Mouse (Mus musculus) liver, embryonic 14.5 days (tissue): ENCODE measurements around the gene Orai1. TPM values are rescaled to one million over a fixed set of nuclear protein-coding genes. Genes with fewer than 3 reads are reported as not detected.
A peak's percentile ranks its signal among the peaks of the same experiment; 100 is the strongest.

ENCODE experiments used
- ATAC-seq: fragments of 200-750 bp; cut with Nextera tagmentation; 2 replicates; pipeline ENCODE4 v1.8.0; 2017; ENCODE audit warnings: moderate number of reproducible peaks, mild to moderate bottlenecking, moderate library complexity; ENCODE audit not compliant: insufficient read depth
- DNase-seq, 3 experiments: peaks; one replicate each; pipeline ENCODE4 v3.0.0-alpha.2; 2012 to 2013; ENCODE audit warnings: low read depth in 3 of 3, low spot score in 3 of 3
- H3K27ac ChIP-seq: fragments of 300-500 bp; sonication (generic); 2 replicates; pipeline ENCODE4 v1.5.1; 2014; ENCODE audit warnings: moderate library complexity, mild to moderate bottlenecking, control low read depth, inconsistent platforms
- H3K27me3 ChIP-seq: fragments of 300-500 bp; sonication (generic); 2 replicates; pipeline ENCODE4 v1.6.1; 2014; ENCODE audit warnings: mild to moderate bottlenecking, low read length, moderate library complexity; ENCODE audit not compliant: control insufficient read depth, insufficient read depth
- H3K36me3 ChIP-seq: fragments of 300-500 bp; sonication (generic); replicated peaks from 2 replicates; pipeline ENCODE4 v1.6.1; 2014; ENCODE audit warnings: low read depth; ENCODE audit not compliant: control insufficient read depth, insufficient read depth
- H3K4me1 ChIP-seq, 2 experiments: fragments of 200-500 bp in 1 of 2; fragments of 300-500 bp in 1 of 2; sonication (generic) in 1 of 2; replicated peaks; 2 replicates each; pipeline ENCODE4 v1.6.1; 2012 to 2014; ENCODE audit warnings: antibody characterized with exemption in 1 of 2, inconsistent platforms in 1 of 2, low read length in 1 of 2; ENCODE audit not compliant: control insufficient read depth in 2 of 2, insufficient read depth in 2 of 2
- H3K4me2 ChIP-seq: fragments of 300-500 bp; sonication (generic); 2 replicates; pipeline ENCODE4 v1.6.1; 2014; ENCODE audit warnings: low read depth, mild to moderate bottlenecking, control low read depth, moderate library complexity
- H3K4me3 ChIP-seq, 2 experiments: fragments of 200-500 bp in 1 of 2; fragments of 300-500 bp in 1 of 2; sonication (generic) in 1 of 2; 2 replicates each; pipeline ENCODE4 v1.5.1; 2012 to 2014; ENCODE audit warnings: low read depth in 2 of 2, low read length in 2 of 2, mild to moderate bottlenecking in 2 of 2, control low read depth in 1 of 2, inconsistent platforms in 1 of 2, moderate library complexity in 1 of 2; ENCODE audit not compliant: insufficient read depth in 1 of 2
- H3K9ac ChIP-seq: fragments of 300-500 bp; sonication (generic); replicated peaks from 2 replicates; pipeline ENCODE4 v1.6.1; 2014; ENCODE audit warnings: mild to moderate bottlenecking, control low read depth, moderate library complexity
- H3K9me3 ChIP-seq: fragments of 300-500 bp; sonication (generic); 2 replicates; pipeline ENCODE4 v1.6.1; 2016; ENCODE audit warnings: low read length, mixed read lengths; ENCODE audit not compliant: control insufficient read depth
- CTCF ChIP-seq: IDR thresholded peaks from 2 replicates; pipeline ENCODE4 v1.5.1; 2016; ENCODE audit warnings: antibody characterized with exemption, low read depth, control low read depth
- EP300 ChIP-seq: IDR thresholded peaks from 2 replicates; pipeline ENCODE4 v1.6.1; 2016; ENCODE audit warnings: antibody characterized with exemption, low read depth
- WGBS: fragments of 180-500 bp; shearing (Covaris S2); extraction: QIAGEN DNeasy Blood & Tissue Kit; methylation state at CpG from one replicate; pipeline ENCODE4 v1.1.7; 2014; ENCODE audit not compliant: insufficient replicate concordance; 5-methylcytosine and 5-hydroxymethylcytosine counted together
- polyA plus RNA-seq, 2 experiments: library from polyadenylated mRNA; depleted of rRNA in 1 of 2; stranded (reverse) in 1 of 2; unstranded in 1 of 2; fragments of >200 nt; fragmentation: Nextera tagmentation in 1 of 2; extraction: Ambion mirVana in 1 of 2; gene quantifications; 2 replicates each; pipeline versions ENCODE4 v1.2.1 to v1.2.3; 2012 to 2014

The Orai1 gene
- polyA plus RNA-seq, 2 experiments = 6.3 to 7.4 TPM

DNA sequence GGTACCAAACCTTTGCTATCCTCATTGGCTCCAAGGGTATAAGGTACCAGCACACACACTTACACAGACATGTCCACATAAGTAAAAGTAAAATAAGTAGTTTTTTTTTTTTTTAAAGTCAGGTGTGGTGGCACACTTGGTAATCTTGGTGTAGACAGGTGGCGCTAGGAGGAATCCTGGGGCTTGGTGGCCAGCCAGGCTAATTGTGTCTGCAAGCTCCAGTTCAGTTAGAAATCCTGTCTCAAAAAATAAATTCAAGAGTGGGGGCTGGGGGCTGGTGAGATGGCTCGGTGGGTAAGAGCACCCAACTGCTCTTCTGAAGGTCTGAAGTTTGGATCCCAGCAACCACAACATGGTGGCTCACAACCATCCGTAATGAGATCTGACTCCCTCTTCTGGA is 48.3 kb downstream of the Orai1 start:
- H3K27ac ChIP-seq = no peak overlapping the region
- H3K4me2 ChIP-seq = no peak overlapping the region
- no peak for TF ChIP-seq EP300
- no peak for TF ChIP-seq CTCF
- no peaks in the 10 kb centered on the region for H3K27me3 ChIP-seq
- H3K4me3 ChIP-seq = no peak overlapping the region
- DNase-seq (no peak), ATAC-seq (no peak)
- peaks cover 15 to 16% of the 10 kb centered on the region in 2 experiments for H3K4me1 ChIP-seq
- no peak overlapping the region for H3K9ac ChIP-seq
- no peaks in the 10 kb centered on the region for H3K9me3 ChIP-seq
- H3K36me3 ChIP-seq = no peaks in the 10 kb centered on the region
- 81% methylated on average over 3 of the region's 3 CpGs for WGBS

DNA sequence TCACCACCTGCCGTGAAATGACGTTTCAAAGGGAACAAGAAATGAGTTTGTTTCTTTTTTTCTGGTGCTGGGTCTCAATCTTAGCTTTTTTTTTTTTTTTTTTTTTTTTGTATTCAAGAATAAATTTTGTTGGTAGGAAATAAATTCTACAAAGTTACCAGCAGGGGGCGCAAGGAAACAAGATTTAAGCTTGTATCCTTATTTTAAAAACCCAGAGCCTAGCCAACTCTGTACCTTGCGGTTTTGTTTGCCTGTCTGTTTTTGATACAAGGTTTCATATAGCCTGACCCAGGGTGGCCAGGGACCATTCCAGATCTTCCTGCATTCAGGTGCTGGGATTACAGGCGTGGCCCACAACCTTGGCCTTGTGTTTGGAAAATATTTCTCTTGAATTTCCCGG is 49.3 kb downstream of the Orai1 start:
- no peak overlapping the region for H3K4me2 ChIP-seq
- TF ChIP-seq CTCF (peak; percentile 59), EP300 (no peak)
- DNase-seq = peak; percentile 72 to 75 (median 72)
- WGBS = 28% methylated on average over 6 of the region's 6 CpGs
- no peak overlapping the region for H3K27ac ChIP-seq
- no peak for ATAC-seq
- H3K36me3 ChIP-seq = no peaks in the 10 kb centered on the region
- no peaks in the 10 kb centered on the region for H3K27me3 ChIP-seq
- no peak overlapping the region for H3K4me3 ChIP-seq
- peaks cover 6 to 9% of the 10 kb centered on the region in 2 experiments; a peak in 3 of 4 replicates for H3K4me1 ChIP-seq
- no peaks in the 10 kb centered on the region for H3K9me3 ChIP-seq
- H3K9ac ChIP-seq = no peak overlapping the region

DNA sequence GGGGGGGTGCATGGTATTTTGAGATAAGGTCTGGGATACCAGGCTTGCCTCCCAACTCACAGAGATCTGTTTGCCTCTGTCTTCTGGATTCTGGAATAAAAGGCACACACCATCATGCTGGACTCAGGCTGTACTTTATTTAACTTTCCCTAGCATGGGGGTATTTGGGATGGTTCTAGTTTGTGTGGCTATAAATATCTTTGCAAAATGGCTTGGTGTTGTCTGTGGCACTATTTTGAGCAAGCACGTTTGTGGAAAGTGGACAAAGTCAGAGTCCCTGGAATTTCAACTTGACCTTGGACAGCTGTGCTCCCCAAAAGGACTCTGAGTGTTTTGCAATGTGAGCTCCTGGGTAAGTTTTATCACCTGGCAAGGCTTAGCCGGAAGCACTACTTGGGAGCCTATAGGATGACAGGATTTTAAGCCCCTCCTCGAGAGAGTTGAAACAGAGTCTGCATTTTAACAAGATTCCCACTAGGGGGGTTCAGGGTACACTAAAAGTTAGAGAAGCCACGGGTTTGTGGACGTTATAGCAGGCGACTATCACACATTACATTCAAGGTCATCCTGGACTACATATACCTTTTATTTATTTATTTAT is 52.6 kb downstream of the Orai1 start:
- peak; percentile 74 for ATAC-seq
- Histone ChIP-seq H3K4me1 (peaks cover 6 to 7% of the 10 kb centered on the region in 2 experiments; a peak in 3 of 4 replicates), H3K9ac (0 out of 2 replicates have a peak overlapping the region, but pooled peaks have one; percentile 9), H3K9me3 (no peaks in the 10 kb centered on the region), H3K27me3 (no peaks in the 10 kb centered on the region), H3K4me2 (no peak overlapping the region), H3K27ac (no peak overlapping the region), H3K4me3 (no peak overlapping the region), H3K36me3 (no peaks in the 10 kb centered on the region)
- peak; percentile 62 to 76 (median 65) for DNase-seq
- WGBS = 11% methylated on average over 6 of the region's 6 CpGs
- no peak for TF ChIP-seq EP300
- peak; percentile 47; the same call in 1 of the 2 replicates for TF ChIP-seq CTCF

DNA sequence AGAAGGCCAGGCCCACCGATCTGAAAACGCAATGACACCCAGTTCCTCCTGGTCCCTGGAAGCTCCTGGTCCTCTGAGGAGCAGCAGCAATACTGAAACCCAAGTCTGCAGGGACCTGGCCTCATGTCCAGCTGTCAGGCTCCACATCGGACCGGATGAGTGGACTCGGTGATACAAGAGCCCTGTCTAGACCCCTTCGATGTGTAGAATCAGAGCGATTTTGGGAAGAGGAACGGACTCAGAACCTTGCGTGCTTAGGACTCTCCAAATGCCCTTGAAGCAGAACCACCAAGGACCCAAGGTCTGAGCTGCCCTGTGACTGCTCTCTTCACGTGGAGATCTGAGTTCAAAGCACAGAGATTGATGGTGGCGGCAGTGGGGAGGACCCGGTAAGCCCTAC is 53.2 kb downstream of the Orai1 start, which contains the start of gene Tmem120b:
Gene Tmem120b (plus strand): TSS at position 301 of the 400 bp plus-strand sequence.
- Histone ChIP-seq H3K27me3 (no peaks in the 10 kb centered on the region), H3K9me3 (no peaks in the 10 kb centered on the region), H3K4me1 (peaks cover 6 to 7% of the 10 kb centered on the region in 2 experiments; a peak in 3 of 4 replicates), H3K4me2 (no peak within 1 kb of the TSS), H3K4me3 (no peak within 1 kb of the TSS), H3K9ac (0 out of 2 replicates have a peak within 1 kb of the TSS, but pooled peaks have one; percentile 9), H3K36me3 (no peaks in the 10 kb centered on the region), H3K27ac (no peak within 1 kb of the TSS)
- WGBS = 80% methylated on average over 12 of the region's 12 CpGs
- DNase-seq (no peak), ATAC-seq (no peak)
- no peak for TF ChIP-seq CTCF
- TF ChIP-seq EP300 = no peak

DNA sequence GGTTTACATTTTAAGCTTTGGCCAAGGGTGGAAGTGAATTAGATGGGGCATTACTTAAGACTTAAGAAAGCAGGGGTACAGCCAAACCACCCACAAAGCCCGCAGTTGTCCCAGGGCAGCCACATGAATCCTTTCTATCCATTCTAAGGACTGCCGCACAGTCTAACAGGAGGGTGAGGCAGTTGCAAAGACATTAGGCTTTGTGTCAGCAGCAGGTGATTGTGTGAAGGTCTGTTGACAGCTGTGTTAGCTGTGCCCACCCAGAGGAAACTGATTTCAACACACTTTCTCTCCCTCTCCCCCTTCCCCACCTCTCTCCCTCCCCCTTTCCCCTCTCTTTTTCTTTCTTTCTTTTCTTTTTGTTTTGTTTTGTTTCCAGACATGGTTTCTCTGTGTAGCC is 53.8 kb downstream of the Orai1 start:
- DNase-seq (no peak), ATAC-seq (no peak)
- TF ChIP-seq EP300 (no peak), CTCF (no peak)
- 80% methylated on average over 2 of the region's 2 CpGs for WGBS
- H3K27ac ChIP-seq = no peak overlapping the region
- no peaks in the 10 kb centered on the region for H3K9me3 ChIP-seq
- no peak overlapping the region for H3K4me2 ChIP-seq
- H3K36me3 ChIP-seq = no peaks in the 10 kb centered on the region
- no peak overlapping the region for H3K4me3 ChIP-seq
- no peaks in the 10 kb centered on the region for H3K27me3 ChIP-seq
- H3K4me1 ChIP-seq = peaks cover 6 to 7% of the 10 kb centered on the region in 2 experiments; a peak in 3 of 4 replicates
- H3K9ac ChIP-seq = no peak overlapping the region
